Mouse (Mus musculus): ENCODE data around the gene Alg12. TPM values are rescaled to one million over a fixed set of nuclear protein-coding genes. Genes with fewer than 3 reads are reported as not detected.

The Alg12 gene
- total RNA-seq, 2 experiments from 2014 or later, result 4.9 to 5.4 TPM

DNA sequence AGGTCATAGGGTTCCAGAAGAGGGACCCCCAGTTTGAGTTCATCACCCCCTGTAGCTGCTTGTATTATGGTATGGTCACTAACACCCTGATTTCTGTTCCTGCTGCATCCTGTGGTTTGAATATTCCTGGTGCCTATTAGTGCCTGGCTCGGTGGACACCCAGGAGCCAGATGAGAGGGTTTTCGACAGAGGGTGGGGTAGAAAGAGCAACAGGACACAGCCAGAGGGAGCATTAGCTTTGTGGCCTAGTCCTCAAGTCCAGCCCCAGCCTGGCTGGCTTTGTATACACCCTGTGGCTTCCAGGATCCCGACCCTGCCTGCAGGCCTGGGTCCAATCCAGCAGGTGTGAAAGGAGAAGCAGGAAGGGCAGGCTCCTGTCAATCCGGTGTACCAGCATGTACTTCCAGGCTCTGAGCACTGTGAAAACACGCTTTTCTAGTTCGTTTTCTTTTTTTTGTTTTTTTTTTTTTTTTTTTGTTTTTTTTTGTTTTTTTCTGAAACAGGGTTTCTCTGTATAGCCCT, 36.8 kb upstream of the Alg12 start:
- intact Hi-C loops (cut with DNase I; ENCODE audit: low total_unique reads), result no loop called here
- DNase-seq, result no peak

DNA sequence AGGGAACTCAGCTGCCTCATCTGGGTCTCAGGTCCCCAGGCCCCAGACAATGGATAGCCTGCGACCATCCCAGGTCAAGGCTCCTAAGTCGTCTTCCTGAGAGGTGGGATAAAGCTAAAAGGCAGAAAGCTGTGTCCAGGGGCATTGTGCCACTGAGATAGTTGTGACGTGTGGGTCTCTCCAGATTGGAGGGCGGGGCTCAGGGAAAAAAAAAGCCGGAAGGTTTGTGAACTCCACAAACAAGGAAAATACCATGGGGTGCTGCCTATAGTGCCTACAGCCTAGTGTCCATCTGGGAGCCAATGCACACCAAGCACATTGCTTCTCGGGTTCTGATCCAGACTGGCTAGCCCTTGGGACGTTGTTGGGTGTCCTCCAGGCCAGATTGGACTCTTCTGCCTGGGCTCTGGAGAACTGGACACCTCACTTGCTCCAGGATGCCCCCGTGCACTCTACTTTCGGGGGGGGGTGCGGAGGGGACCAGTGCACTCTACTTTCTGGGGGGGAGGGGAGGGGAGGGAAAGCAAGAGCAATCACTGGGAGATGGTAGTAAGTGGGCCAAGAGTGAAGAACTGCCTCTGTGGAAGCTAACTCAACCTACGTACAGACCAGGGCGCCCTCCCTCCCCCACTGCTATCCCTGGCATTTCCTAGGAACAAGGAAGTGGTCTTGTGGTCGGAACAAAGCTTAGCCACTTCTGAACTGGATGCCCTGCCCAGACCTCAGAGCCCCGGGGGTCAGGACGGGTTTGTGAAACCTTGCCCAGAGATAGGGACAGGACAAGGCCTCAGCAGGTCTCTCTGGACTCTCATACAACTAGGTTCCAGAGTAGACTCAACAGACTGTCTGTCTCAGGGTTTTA, 36.1 kb upstream of the Alg12 start:
- intact Hi-C loops (cut with DNase I; ENCODE audit: low total_unique reads), result no loop called here
- DNase-seq, result no peak

DNA sequence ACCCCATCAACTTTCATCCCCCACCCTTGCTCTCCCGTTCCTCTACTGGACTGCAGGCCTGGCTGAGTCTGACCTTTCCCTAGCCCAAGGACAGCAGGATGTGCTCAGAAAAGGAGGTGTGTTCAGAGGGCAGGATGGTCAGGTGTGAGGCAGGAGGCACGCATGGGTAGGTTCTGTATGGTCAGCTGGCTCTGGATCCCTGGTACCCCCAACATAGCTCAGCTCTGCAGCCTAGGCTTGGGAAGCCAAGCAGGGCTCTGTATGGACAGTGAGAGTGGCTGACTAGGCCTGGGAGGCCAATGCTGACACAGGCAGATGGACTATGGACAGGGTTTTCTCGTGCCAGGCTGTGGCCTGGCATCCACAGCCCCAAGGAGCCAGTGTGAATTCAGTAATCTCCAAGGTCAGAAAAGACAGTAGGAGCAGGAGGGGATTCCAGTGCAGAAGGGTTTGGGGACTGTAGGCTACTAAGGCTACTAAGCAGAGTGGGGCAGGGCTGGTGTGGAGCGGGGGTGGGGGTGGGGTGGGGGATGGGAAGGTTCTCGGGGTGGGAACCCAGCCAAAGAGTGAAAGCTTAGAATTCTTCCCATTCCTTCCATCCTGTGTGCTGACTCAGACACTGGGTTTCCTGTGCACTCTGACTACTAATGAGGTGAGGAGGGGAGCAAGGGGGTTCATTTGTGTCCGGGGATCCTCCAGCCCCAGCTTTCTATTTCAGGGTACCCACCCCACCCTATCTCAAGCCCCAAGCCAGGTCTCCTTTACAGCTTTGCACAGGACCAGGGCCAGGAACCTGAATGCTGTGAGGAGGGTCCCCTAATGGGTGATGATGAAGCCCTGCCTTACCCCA, 35.2 kb upstream of the Alg12 start:
- no peak for DNase-seq
- intact Hi-C loops (cut with DNase I; ENCODE audit: low total_unique reads), result no loop called here

DNA sequence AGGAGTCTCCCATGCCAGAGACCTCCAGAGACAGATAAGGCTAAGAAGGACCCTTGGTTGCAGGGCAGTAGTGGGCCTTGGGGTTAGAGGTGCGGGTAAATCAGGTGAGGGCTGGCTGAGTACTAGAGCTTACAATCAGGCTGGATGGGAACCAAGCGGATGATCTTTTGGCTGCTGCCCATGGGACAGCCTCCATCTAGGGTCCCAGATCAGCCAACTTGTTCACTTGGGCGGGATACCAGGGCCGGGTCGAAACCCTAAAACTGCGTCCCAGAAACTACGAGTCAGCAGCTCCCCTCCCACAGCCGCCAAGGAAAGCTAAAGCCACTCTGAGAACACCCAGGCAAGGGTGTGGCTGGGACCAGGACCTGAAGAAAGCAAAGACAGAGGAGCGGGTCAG, 34.0 kb upstream of the Alg12 start:
- intact Hi-C loops (cut with DNase I; ENCODE audit: low total_unique reads), result no loop called here
- no peak for DNase-seq

DNA sequence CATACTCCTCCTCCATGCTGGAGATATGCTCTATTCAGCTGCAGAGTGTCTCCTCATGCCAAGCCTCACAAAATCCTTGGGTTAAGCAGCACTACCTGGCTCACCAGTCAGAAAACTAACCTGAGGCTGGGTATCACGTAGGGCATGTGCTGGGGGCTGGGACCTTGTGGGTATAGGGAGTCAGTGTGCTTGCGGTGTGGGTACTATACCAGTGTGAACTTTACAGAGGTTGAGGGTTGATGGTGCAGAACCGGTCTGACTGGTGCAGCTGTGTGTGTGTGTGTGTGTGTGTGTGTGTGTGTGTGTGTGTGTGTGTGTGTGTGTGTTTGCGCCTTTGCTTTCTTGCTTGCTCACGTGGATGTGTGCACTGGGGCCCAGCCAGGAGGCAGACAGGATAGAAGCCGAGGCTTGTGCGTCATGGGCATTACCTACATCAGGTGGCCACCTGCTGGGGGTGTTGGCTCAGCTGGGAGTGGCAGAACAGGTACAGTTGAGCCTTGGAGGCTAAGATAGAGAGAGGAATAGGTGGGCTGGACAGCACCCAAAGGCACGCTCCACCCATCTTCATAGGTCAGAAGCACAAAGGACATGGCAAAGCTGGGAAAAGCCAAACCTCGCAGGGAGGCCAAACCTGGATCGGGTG, 32.5 kb upstream of the Alg12 start:
- intact Hi-C loops (cut with DNase I; ENCODE audit: low total_unique reads), result no loop called here
- no peak for DNase-seq

DNA sequence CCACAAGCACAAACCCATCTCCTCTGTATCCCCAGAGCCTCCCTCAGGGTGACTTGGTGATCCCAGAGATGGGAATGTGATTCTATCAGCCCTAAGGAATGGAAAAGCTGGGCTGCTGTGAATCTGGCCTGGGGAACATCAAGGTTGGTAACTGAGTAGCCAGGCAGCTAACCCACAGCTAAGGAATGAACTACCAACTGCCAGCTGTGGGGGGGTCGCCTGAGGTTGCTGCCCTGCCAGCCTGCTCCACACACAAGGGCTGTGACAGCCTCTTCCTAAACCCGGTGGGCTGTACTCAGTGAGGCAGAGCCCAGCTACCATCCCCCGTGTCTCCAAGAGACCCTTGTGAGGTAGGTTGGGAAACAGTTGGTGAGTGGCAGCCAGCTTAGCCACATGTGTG, 32.0 kb upstream of the Alg12 start:
- no peak for DNase-seq
- intact Hi-C loops (cut with DNase I; ENCODE audit: low total_unique reads), result no loop called here

DNA sequence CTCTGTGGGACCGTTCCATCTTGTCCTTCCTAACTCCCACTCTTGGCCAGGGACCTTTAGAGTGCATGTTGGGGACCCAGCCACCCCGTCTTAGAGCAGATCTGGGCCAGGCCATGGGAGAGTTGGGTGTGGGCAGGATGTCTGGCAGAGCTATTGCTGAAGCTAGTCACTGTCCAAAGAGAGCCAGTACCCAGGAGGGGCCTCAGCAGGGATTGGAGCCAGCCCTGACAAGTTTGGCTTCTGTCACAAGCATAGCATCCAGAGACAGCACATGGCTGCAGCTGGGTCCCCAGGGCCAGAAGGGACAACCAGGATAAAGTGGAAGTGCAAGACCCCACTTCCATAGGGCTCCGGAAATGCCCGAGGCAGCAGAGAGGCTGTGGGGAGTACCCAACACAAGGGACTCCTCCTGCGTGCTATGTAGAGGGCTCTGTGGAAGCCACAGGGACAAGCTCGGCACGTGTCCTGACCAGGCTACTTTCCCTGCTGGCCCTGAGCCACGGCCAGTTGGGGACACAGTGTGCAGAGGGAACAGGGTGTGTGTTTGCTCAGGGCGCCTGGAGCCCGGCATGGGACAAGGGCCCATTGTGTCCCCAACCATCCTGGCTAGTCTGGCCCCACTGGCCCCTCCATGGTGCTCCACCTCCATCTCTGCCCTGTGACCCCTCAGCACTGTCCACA, 31.2 kb upstream of the Alg12 start:
- peak; percentile 84 for DNase-seq

DNA sequence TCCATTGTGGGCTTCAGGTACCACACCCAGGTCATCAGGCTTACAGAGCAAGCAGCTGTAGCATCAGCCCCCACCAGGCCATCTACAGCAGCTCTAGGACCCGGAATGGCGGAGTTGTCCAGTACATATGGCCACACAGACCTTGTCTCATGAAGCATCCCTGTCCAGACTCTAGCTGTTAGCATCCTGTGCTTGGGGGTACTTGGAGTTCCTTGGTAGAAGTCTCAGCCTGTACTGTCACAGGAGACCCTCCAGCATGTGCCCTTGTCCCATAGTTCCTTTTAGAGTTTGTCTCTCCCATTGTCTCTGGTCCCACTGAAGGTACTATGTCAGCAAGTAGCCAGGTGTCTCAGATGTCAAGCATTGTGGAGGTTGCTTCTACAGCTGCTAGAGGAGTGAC, 30.5 kb upstream of the Alg12 start:
- intact Hi-C loops (cut with DNase I; ENCODE audit: low total_unique reads), result no loop called here
- DNase-seq, result no peak

More for the DNA sequence above, 31.2 kb upstream of the Alg12 start:
- intact Hi-C loops (cut with DNase I; ENCODE audit: low total_unique reads), result no loop called here

DNA sequence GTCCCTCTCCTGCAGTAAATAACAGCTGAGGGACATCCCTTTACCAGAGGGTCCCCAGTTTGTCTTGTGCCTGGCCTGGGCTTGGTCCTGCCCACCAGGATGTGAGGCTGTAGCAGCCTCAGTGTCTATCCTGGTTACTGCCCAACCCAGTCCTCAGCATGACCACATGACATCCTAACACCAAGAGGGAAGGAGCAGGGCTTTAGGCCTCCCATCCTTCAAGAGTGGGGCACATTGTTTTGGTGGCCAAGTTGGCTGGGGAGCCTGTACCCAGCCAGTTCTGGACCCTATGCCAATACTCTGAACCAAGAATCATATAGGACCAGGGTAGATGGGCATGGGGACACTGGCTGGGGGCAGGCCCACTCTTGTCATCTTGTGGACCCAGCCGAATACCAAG, 29.5 kb upstream of the Alg12 start:
- no peak for DNase-seq
- intact Hi-C loops (cut with DNase I; ENCODE audit: low total_unique reads), result no loop called here

DNA sequence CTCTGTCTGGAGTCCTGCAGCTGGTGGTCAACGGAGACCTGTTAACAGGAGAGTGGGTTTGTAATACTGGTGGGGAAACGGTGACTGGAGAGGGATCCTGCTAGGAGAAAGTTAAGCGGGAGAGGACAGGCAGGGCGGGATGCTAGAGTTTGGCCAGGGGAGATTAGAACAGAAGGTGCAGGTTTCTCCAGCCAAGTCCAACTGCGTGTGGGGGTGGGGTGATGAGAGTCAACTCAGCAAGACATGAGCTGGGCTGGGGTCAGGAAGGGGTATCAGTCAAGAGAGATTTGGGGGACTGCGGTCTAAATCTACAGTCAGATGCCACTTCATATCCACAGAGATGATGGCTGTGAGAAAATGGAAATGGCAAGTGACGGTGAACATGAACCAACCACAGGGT, 25.8 kb upstream of the Alg12 start:
- no peak for DNase-seq
- intact Hi-C loops (cut with DNase I; ENCODE audit: low total_unique reads), result no loop called here

DNA sequence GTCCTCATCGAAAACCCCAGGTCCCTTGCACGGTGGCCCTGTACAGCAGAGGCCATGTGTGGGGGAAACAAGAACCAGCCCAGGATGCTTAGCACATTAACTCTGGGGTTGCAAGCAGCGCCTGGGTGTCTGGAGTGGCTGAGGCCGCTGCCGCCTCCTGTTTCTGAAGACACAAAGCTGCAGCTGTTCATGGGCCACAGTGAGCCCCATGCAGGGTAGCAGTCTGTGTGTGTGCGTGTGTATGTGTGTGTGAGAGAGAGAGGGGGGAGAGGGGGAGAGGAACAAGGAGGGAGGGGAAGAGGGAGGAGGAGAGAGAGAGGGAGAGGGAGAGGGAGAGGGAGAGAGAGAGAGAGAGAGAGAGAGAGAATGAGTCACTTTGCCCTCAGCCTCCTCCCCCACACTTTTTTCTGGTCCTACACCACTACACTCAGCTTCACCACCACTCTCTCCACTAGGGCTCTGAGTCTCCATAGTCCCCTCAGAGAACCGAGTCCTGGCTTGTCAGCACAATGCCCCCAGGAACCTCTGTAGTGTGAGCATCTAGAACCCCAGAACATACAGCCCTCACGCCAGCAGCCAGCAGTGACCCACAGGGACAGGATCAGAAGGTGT, 24.5 kb upstream of the Alg12 start:
- no peak for DNase-seq
- intact Hi-C loops (cut with DNase I; ENCODE audit: low total_unique reads), result no loop called here

DNA sequence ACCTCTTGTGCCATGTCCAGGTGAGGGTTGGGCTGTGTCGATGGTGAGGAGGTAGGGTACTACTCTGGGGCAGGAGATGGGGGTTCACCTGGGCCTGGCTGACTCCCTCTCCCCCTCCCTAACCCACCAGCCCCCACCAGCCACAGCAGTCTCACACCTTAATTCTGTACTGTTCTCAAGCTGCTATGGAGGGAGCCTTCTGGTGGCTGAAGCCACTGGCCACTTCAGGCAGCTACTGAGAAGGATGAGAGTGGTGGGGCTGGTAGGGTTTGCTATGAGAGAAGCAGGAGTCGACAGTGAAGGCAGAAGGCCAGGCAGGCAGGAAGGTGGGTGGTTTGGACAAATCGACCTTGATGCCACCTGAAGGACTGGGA, 23.2 kb upstream of the Alg12 start:
- DNase-seq, result no peak
- intact Hi-C loops (cut with DNase I; ENCODE audit: low total_unique reads), result no loop called here

DNA sequence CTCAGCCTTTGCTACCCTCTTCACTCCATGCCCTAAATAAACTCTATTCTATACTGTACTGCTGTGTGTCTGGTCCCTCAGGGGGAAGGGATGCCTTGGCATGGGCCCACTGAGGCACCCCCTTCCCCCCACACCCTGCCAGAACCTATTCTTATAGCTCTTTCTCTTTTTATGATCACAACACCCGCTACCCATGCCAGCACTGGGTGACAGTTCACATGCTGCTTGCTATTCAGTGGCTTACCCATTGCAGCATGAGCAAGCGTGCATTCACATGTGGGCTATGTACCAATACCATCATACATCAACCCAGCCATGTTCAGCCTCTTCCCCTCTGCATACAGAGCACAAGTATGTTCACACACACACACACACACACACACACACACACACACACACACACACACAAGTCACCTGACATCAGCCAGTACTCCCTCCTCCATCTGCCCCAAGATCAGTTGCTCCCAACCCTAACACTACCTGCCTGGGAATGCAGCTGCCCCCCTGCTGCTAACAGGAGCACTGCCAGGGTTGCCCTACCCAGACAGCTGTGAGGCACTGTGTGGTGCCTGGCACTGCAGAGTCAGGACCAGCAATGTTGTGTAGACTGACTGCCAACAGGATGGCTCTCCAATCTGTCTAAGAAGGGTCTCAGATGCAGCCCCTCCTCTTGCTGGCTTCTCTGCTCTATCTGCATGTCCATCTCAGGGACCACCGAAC, 22.6 kb upstream of the Alg12 start:
- intact Hi-C loops (cut with DNase I; ENCODE audit: low total_unique reads), result no loop called here
- DNase-seq, result no peak

DNA sequence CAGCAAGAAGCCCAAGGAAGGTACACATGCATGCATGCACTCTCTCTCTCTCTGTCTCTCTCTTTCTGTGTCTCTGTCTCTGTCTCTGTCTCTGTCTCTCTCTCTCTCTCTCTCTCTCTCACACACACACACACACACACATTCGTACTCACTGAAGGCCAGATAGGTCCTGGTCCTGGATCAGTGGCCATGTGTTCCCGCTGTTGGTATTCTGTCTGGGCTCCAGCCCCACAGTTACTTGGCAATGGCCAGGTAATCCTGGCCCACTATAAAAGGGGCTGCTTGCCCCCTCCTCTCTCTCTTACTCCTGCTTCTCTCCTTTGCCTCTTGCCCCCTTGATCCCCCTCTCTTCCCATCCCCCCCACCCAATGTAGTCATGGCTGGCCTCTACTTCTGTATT, 22.0 kb upstream of the Alg12 start:
- no peak for DNase-seq
- intact Hi-C loops (cut with DNase I; ENCODE audit: low total_unique reads), result no loop called here

DNA sequence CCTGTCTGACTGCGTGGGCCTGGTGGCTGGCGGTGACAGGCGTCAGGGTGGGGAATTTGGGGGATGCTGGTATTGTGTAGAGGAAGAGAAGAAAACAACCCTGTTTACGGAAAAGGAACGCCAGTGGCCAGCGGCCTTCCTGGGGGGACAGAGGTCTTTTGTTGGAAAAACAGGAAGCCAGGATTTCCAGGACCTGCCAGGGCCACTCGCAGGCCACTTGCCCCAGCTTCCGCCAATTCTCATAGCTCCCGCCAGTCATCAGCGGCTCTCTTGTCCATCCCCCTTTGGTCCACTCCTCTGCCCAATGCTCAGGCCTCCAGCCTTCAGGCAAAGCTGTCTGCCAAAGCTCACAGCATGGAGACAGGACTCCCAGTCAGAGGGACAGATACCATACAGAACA, 21.0 kb upstream of the Alg12 start:
- DNase-seq, result no peak
- intact Hi-C loops (cut with DNase I; ENCODE audit: low total_unique reads), result no loop called here

DNA sequence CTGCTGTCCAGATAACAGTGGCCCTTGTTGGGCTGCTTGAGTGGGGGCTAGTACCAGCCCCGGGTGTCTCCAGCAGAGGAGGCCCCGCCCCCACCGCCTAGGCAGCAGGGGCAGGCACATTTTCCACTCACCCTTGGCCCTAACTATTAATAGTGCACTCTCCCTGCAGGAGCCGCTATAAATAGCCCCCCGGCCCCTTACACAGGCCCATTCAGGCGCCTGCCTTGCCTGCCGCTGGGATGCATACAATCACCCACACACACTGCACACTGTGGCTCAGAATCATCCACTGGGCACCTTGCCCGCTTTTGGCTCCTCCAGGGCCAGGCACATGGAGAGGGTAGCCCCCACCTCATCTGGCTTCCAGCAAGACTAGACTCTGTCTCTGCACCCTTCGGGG, 20.2 kb upstream of the Alg12 start:
- intact Hi-C loops (cut with DNase I; ENCODE audit: low total_unique reads), result no loop called here
- peak; percentile 73 for DNase-seq

DNA sequence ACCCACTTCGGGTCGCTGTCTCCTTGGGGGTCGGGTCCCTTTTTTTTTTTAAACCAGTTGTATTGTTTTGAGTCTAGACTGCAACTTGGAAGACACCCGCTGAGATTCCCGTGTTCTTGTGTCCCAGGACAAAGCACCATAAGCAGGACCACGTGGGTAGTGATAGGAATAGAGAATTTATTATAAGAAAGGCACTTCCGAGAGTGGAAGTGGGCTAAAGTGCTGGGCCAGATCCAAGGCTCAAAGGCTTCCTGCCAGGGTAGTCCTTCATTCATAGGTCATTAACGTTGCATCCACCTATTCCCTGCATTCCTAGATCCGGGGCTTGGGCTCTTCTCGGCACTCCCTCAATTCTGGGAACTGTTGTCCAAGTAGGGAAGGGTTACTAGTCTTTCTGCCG, 18.9 kb upstream of the Alg12 start:
- no peak for DNase-seq
- intact Hi-C loops (cut with DNase I; ENCODE audit: low total_unique reads), result no loop called here

DNA sequence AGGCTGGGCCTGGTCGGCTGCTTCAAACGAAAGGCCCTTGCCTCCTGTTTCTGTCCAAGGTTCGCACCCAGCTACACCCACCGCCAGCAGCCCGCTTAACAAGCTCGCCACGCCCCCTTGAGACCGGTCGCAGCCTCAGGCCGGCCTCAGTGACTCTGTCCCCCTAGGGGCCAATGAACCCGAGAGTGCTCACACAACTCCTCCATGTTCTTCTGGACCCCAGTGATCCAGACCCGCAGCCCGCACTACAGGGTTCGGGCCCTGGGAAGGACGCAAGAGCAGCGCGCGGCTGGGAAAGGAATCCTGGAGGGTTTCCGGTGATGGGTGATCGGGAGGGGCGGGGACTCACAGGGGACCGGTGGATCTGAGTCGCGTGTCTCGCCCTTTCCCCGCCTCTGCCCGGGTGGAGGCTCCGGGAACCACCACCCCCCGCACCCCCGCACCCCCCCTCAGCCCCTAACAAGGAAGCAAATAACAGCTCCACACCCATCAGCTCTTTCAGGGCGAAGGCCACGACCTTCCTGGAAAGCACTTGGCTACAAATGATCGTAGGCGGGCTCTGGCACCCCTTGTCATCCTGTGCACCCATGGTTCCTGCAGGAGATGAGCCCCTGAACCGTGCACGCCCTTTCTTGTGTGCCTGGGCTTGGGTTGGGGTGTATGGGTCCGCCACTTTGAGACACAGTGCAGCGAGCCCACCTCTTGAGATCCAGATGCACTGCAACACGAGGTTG, 18.2 kb upstream of the Alg12 start:
- intact Hi-C loops (cut with DNase I; ENCODE audit: low total_unique reads), result no loop called here
- peak; percentile 65 for DNase-seq

All from gastrocnemius, postnatal 14 days (tissue).